Mouse (Mus musculus) small intestine, adult 2 months (tissue): ENCODE data around the gene Tmem52.

Source experiments
- CTCF ChIP-seq: fragments of 200-500 bp; IDR thresholded peaks from 2 replicates; pipeline ENCODE4 v1.5.1; 2012; ENCODE audit warnings: low read depth, mild to moderate bottlenecking, control low read depth, inconsistent platforms, low read length, moderate library complexity, mixed read lengths; ENCODE audit not compliant: insufficient replicate concordance, insufficient read length; ENCODE audit errors: extremely low read depth
- POLR2A ChIP-seq: fragments of 200-500 bp; IDR thresholded peaks from 2 replicates; pipeline ENCODE4 v1.6.1; 2012; ENCODE audit warnings: low read depth, mild to moderate bottlenecking, control low read depth, inconsistent platforms, low read length, moderate library complexity

GRCm38 (mm10) chr4:155488232-155489025 lies 19.5 kb downstream of the Tmem52 start:
- no peak for TF ChIP-seq CTCF
- TF ChIP-seq POLR2A, result no peak
